Mouse (Mus musculus) right cerebral cortex, postnatal 4 days (tissue): Measurements from ENCODE around the gene Sema5a.

Experiments used
- DNase-seq: peaks from one replicate; pipeline ENCODE4 v3.0.0-alpha.2; 2022

Gene Sema5a

DNA sequence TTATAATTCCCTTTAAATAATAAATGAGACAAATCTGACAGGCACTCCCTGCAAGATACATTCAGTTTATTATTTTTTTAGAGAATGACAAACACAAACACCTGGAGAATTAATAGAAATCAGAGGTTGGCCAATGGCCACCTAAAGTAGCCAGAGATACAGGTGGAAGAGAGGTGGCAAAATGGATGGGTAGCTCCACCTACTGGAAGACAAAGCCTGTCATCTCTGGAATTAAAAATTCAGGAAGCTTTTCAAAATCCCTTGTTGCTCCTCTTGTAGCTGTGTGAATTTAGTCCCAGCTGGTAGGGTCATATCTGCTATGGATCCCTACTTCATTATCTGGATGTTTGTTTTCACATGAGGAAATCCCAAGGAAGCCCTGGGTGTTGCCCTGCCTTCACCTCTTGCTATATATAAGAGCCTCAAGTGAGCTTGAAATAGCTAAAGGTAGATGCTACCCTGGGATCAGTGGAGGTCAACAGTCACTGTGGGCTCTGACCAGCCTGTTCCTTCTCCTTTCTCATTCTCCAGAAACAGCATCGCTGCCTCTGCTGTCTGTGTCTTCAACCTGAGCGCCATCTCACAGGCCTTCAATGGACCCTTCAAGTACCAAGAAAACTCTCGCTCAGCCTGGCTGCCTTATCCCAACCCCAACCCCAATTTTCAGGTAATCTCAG is 323.7 kb downstream of the Sema5a start:
- no peak for DNase-seq

DNA sequence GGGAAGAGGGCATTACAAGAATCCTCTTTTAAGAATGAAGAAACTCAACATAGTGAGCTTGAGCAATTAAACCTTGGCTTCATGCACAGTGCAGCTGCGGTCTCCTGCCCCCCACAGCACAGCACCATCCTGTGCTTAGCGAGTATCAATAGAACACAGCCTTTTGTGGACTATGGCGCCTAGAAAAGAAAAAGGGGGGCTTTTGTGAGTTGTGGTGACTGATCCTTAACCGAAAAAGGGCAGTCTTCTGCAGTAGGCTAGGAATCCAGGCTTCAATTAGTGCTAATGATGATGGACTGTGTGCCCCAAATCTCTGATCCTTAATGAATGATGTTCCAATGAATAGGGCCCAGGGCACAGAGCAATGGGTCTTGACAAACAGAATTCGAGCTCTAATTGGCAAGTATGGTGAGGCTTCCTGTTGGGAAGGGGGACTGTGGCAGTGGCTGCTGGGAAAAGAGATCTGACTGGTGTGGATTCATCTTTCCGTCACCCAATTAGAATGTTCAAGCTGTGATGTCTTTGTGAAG is 324.3 kb downstream of the Sema5a start:
- no peak for DNase-seq

DNA sequence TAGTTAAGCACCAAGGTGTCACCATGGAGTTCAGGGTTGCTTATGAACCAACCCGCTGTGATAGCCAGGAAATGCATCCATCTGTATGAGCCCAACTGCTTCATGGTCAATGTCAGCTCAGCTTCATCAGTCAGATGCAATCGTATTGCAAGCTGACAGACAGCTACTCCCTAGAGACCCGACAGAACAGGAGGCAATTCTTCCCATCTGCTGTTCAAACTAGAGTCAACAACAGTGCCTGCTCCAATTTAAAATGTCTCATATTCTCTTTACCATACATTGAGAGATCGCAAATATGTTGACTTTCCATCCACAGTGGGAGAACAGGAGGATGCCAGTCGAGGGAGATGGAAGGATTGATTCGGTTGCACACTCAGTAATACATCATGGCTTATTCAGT is 329.7 kb downstream of the Sema5a start:
- DNase-seq: no peak

DNA sequence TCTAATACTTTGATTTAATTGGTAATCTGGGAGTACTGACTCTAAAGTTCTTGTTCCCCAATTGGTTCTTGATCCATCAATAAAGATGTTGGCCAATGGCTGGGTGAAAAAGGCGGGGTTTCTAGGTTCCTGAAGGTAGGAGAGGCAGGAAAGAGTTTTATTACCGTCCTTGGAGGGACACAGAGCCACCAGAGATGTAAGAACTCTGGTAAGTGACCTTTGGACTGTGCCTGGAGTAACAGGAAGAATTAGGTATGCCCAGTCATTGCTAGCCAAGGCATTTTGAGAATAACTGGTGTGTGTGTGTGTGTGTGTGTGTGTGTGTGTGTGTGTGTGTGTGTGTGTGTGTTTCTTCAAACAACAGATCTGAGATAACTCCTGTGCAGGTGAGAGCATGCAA is 330.6 kb downstream of the Sema5a start:
- DNase-seq: no peak

DNA sequence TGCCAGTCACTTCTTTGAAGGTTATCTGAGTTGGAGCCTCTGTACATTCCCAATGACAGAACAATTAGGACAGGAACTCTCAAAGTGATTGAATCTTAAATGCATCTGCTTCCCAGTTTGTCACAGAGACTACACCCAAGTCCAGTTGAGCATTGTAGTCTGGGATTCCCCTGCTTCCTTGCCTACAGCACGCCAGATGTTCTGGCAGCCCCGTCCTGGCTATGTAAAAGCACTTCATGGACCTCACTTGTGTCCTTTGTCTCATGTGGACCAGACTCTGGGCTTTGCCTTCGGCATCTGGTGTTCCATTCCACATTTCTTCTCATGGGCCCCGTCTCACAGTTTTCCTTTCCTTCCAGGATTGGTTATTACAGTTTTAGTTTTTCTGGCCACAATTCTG is 334.7 kb downstream of the Sema5a start:
- DNase-seq: no peak

DNA sequence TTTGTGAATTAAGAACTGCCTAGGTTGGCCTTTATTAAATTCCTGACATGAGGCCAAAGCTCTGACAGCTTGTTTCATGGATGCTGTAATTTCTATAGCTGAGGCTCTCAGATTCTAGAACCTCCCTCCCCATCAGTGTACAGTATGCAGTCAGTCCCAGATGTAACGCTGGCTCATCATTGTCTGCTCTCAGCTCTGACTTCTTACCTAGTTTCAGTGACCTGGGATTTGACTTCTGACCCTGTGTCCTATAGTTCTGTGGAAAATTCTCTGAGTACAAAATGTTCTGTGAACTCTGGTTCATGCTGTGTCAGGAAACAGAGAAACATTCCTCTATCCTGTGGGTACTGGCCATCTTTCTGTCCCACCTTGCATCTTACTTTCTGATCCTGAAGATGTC is 346.0 kb downstream of the Sema5a start:
- DNase-seq: no peak

DNA sequence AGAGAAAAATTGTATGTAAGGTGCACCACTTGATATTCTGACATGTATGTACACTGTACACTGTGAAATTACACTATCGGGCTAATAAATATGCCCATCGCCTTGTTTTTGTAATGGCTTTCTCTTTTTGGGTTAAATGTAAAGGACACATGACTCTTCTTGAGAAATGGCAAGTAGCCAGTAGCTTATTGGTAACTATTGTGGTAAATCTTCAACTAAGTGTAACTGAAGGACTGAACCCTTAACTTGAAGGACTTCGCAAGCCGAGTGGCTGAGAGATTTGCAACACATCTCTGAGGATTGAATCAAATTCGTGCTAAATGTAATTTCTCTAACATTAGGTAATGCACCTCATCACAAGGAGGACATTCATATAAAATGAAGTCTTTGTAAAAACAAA is 349.1 kb downstream of the Sema5a start:
- no peak for DNase-seq

DNA sequence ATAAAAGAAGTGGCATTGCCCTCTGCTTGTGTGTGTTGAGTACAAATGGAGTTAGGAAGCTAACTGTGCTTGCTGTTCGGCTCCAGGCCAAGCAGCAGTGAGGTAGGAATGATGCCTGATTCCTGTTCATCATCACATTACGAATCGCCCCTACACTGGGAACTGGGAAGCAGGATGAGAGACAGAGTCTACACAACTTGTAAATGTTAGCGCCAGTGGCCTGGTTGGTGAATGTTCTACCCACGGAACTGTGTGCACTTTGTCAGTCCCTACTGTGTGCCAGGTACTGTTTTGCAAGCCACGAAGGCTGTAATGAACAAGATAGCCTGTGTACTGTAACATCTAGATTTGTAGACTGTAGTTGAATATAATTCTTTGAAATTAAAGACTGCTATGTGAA is 352.0 kb downstream of the Sema5a start:
- no peak for DNase-seq

DNA sequence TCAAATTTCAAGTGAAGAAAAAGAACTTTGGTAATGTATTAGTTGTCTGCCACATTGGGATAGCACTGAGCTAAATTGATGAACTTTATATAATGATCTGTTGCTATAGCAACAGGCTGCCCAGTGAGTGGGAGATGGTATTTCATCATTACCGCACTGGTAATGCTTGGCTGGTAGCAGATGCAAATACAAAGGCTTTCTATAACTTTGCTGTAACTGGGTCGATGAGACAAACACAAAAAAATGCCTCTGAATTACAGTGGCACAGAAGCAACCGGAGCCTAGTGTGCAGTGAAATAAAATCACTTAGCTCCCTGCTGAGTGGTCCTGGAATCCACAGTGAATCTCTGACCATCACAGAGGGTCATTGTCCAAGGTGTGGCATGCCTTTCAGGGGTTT is 352.6 kb downstream of the Sema5a start:
- no peak for DNase-seq

DNA sequence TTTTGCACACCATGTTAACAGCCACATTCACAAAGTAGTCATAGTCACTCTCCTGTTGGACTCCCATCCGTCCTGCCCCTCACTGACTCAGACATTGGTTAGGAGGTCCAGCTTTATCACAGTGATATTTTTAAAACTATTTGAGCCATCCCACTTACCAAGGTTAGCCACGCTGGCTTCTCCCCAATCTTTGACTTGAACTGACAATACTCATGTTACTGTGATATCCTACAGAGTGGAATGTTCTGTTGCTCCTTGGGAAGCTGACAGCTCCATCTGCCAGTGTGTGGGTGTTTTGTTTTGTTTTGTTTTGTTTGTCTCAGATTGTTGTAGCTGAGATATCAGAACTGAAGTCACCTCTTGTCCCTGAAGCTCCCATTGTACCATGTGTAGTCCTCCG is 362.6 kb downstream of the Sema5a start:
- no peak for DNase-seq

DNA sequence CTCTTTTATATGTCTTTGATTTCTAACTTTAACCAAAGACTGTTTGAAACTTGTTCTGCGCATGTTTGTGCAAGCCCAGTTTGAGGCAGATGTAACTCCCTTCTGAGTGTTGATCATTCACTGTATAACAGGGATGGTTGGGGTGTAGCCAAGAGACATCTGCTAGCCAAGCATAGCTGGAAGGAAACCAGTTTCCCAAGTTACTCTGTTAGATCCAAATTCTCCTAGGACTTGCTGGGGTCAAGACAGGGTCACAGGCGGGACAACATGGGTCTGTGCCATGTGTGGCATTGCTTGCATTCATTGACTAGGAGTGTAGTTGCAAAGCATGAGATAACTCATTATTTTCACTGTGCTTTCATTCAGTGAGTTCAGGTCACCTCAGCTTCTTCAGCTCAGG is 366.2 kb downstream of the Sema5a start:
- DNase-seq: no peak

DNA sequence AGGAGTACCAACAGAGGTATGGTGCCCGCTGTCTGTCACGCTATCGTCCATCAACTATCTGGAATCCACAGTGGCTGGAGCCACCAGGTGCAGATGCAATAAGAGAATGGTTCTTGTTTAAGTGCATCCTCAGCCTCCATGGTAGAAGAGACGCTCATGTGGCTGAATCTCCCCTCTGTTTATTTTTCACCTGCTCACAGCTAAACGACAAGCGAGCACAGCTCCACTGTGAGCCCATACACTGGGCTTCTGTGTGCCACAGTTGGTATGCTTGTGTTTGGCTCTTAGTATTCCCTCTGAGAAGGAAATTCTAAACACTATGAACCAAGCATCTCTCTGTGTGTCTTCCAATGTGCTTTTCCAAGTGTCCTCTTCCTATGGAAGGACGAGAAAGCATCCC is 366.6 kb downstream of the Sema5a start:
- no peak for DNase-seq

DNA sequence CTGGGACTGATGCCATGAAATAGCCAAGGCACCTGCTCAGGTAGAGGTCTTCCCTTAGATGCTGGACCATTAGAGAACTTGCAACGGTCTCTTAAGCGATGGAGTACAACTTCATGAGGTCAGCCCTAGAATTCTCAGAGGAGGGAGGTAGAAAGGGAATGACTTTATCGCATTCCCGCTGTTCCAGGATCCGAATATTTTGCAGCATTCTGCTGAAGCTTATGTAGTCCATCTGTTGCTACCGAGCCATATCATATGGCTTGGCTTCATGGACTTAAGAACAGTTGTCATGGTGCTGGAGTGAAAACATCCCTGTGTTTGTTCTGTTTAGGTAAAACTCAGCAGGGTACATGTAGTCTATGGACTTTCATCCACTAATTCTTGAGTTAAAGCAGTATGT is 369.1 kb downstream of the Sema5a start:
- no peak for DNase-seq

DNA sequence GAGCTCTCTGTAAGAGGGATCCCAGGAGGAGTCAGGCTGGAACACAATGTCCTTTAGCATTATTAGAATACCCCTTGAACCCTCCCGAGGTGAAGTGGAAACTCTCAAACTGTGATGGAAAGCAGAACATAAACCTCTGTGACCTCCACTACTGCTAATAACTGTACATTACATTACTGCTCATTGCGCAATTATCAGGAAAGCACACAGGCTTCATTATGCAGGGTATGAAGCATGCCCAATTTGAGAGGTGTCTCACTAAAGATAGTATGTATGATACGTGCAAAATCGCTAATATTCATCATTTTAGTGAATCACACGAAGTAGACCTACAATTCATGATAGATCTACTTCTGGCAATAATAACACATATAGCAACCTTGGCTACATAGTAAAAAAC is 371.2 kb downstream of the Sema5a start:
- DNase-seq: no peak

DNA sequence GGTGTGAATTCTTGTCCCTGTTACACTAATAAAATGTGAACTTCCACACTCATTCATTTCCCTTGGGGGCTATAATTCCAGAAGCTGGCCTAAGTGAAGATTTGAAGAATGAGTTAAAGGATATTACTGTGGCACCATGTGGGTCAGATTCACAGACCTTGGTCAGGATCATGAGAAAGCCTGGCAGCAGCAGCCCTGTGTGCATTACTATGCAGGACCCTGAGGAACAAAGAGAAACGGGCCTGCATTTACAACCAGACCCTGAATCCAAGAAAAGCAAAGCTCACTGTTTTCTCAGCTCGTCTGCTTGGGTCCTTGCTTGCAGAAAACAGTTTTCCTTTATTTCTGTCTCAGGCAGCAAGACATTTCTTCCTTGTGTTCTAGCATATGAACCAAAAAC is 374.6 kb downstream of the Sema5a start:
- no peak for DNase-seq

DNA sequence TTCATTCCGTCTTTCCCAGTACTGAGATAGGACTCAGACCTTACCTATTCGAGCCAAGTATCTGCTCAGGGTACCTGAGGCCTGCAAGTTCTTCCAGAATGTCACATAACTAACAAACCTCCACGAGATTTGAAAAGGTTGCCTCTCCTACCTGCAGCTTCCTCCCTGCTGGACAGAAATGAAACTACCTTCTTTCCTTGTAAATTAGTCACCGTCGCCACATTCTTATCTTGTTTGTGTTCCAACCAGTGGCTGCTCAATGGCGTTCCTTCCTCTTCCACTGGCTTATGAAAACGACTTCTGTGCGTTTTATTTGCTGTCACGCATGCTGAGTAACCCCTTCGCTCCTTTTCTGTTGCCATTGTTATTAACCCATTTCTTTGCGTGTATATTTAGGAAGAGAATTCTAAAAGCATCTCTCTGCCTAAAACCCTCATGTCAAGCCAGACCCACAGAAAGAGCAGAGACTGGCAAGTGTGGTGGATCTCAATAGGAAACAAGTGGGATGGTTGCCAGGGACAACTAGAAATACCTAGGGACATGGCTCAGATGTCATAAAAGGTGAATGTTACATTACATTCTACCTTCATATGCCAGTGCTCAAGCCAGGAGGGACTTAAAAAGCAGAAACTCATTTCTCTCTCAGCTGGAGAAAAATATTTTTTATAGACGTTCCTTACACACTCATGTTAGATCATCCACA is 378.6 kb downstream of the Sema5a start:
- DNase-seq: no peak

DNA sequence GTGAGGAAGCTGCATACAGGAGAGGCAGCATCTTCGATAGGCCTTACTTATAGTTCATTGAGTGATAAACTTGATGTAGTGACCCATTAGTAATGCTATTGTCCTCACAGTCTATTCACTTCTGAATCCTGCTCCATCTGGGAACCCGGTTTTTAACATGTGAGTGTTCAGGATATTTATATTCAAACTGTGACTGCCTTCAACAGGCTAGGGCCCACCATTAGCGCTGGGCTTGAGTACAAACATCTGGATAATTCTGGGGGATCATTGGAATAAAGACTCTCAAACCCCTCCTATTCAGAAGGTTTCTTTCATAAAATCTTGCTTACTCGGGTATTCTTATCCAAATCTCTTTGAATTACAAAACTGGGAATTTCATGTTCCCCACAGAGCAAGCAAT is 379.5 kb downstream of the Sema5a start:
- no peak for DNase-seq

DNA sequence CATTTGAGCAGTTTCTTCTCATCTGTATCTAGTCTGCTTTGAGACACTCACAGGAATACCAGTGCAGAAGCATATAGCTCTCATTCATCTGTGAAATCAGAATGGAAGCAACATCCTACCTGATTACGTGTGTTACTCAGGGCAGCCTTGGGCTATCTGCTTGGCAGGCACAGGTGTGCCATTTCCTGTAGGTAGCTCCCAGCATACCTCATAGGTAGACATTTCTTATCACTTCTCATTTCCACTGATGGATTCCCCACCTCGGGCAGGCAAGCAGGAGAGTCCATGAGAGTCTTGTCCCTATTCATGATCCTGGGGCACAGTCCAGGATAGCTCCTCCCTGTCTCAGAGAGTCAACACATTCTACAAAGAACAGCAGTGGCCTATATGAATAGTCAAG is 381.4 kb downstream of the Sema5a start:
- no peak for DNase-seq

DNA sequence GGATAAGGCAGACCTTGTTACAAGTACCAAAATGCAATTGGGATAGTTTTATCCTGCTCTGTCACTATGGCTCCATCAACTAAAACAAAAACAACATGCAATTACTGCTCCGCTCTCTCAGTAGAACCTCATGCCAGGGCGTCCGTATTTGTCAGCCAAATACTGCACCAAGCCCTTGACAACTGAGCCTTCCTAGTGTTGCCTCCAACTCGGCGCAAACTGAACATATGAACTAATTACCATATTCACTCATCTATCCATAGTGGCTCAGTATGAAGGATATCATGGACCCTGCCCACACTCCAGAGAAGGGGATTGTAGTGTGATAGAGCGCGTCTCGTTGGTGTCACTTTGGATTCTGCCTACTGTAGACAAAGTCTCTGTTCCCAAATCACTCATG is 389.1 kb downstream of the Sema5a start:
- no peak for DNase-seq

DNA sequence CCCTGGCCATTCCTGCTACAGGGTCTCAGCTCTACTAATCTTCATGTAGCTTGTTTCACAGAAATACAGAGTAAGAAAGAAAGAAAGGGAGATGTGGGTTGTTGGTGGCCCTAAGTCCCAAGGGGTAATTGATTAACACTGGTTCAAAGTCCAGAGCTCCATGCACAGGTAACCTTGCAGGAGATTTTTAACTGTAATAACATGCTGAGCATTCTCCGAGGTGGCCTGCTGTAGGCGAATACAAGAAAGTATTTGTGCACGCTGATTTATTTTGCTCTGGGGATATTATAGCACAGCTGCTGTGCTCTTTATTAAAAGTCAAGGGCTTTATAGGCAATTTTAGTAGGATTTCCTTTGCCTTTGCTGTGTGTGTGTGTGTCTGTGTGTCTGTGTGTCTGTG is 393.3 kb downstream of the Sema5a start:
- no peak for DNase-seq

DNA sequence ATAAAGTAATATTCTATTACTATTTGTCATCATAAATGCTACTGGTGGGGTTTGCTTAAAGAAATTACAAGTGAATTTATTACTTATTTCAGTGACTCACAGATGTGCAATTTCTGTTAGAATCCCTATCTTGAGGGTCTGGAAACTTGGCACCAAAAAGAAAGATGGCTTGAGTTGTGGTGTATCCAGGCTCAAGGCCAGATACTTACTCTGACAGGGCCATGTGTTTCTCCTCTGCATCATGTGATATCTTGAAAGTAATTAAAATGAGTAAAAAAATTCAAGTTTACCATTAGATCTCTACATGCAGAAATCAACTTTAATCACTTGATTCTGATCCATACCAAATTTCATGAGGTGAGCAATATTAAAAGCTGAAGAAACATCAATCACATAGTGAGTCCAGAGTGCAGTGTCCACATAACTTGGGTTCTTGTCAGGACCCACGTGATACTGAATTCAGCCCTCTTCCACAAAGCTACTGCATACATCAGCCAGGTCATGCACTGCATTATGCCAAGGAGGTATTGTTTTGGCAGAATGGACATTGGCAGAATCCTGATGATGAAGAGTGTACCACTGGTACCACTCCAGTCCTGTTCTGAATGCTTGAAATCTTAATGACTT is 402.6 kb downstream of the Sema5a start:
- DNase-seq: no peak

DNA sequence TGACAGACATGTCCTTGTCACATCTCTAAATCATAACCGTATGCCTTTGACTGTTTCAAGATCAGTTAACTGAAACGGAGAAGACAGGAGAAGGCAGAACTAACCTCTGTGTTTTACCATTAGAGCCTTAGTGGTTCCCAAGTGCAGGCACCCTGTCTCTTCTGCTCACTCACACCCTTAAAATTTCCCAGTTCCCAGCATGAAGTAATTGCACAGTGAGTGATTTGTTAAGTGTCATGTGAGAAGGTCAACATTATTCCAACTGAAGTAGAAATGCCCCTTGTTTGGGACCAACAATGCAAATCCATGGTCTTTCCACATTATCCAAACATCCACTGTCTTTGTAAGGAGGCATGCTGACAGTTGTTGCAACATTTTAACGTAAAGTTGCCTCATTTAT is 409.4 kb downstream of the Sema5a start:
- no peak for DNase-seq

DNA sequence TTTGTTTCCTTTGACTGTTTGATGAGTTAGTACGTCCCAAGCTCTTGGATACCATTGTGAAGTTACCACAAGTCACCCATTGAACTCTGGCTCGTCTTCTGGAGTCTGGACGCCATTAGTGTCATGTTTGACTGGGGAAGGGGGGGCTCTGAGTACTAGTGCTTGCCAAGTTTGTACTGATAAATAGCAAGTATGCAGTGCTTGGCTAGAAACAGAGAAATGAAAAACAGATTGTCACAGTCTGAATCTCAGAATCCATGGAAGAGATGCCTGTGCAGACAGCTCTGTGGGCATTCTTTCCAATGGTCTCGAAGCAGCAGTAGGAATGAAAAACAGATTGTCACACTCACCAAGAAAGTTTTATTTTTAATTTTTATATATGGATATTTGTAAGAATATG is 411.4 kb downstream of the Sema5a start:
- no peak for DNase-seq

DNA sequence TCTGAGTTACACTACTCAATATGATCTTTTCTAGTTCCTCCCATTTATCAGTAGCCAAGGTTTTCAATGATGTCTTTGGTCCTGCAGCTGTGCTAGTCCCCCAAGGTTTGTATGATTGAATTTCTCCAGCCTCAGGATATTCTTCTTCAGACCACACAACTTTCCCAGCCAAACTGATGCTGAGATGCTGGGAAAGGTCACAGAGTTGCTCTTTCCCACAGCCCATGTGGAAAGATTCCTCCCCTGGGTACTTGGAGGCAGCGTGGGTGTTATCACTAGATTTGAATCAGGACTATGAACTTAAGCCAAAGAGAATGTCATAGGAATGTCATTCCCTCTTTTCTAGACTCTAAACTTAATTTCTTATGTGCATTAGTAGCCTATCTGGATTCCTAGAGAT is 431.8 kb downstream of the Sema5a start:
- DNase-seq: no peak
